Mouse (Mus musculus) B cell, adult 62 days (primary cell): ENCODE results near the gene Ppp2r2d. TPM values are rescaled to one million over a fixed set of nuclear protein-coding genes. Genes with fewer than 3 reads are reported as not detected.

ENCODE experiments used
- total RNA-seq: library from RNA; stranded (reverse); gene quantifications from 4 replicates; pipeline ENCODE4 v1.2.4, GENCODE M21; 2023

Gene Ppp2r2d
- 56.7 to 65.8 TPM (median 61.4 TPM) in 4 replicates for total RNA-seq

DNA sequence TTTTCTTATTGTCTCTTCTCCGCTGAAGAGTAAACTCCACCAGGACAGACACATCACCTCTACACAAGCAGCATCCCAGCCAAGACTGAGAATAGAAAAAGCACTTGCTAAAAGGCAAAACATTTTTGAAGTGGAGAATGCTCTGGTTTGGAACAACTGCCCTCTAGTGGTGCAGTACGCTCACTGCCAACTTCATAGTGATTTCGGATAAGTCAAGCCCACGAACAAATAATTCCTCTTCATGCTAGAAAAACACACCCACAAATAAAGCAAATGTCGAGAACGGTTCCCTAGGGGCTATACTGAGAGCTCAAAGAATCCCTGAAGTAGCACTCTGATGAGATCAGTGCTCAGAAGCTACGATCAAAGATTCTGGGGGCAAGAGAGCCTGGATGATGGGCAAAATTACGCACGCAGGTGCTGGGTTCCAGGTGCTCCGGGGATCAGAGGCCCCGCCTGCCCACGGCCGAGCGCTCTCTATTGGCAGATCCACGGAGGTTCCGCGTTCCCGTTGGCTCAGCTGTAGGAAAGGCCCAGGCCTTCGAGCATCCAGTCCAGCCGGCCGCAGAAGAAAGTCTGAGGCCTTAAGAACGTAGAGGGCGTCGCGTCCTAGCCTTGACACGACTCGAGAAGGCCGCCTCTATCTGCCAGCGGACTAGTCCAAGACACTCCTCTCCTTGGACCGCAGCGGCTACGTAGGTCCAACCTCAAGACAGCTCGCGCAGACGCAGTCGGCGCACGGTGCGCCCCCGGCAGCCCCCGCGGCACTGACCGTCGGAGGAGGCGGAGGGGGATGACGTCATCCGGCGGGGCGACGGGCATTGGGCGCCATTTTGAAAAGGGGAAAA, at the start of gene Ppp2r2d, which contains the start of gene Mapk1ip1:
Gene Ppp2r2d (plus strand): TSS at position 536 of the 848 bp plus-strand sequence.
Gene Mapk1ip1 (minus strand): TSS at position 730 of the 848 bp plus-strand sequence.

GRCm38 (mm10) chr7:138909277-138910192, 63.7 kb downstream of the Ppp2r2d start, which contains the start of gene Bnip3:
Gene Bnip3 (minus strand): TSS chr7:138909519.

Other genes with a start within 250 kb of the Ppp2r2d start
- gene Mapk1ip1, start 194 bp downstream of the Ppp2r2d start, total RNA-seq: 51.9 to 60.3 TPM (median 55.2 TPM) in 4 replicates
- 6.1 to 11.3 TPM (median 7.3 TPM) in 4 replicates for gene Bnip3, start 63.4 kb downstream of the Ppp2r2d start, total RNA-seq
- not detected in 4 replicates for gene Jakmip3, start 94.7 kb downstream of the Ppp2r2d start, total RNA-seq
- gene Dpysl4, start 239.9 kb downstream of the Ppp2r2d start, total RNA-seq: not detected in 4 replicates